Mouse (Mus musculus) stomach, postnatal 0 days (tissue): ENCODE data around the gene Ifnlr1. TPM values are rescaled to one million over a fixed set of nuclear protein-coding genes. Genes with fewer than 3 reads are reported as not detected.

Source experiments
- ATAC-seq: fragments of 200-750 bp; cut with Nextera tagmentation; 2 replicates; pipeline ENCODE4 v1.8.0; 2017; ENCODE audit not compliant: low FRiP score, low TSS enrichment
- DNase-seq: peaks from one replicate; pipeline ENCODE4 v3.0.0-alpha.2; 2016; ENCODE audit warnings: low spot score
- H3K27ac ChIP-seq: fragments of 300-500 bp; sonication (generic); replicated peaks from 2 replicates; pipeline ENCODE4 v1.5.1; 2014; ENCODE audit warnings: mild to moderate bottlenecking, control low read depth
- H3K27me3 ChIP-seq: fragments of 300-500 bp; sonication (generic); 2 replicates; pipeline ENCODE4 v1.6.1; 2014; ENCODE audit warnings: low read length; ENCODE audit not compliant: control insufficient read depth, insufficient read depth
- H3K36me3 ChIP-seq: fragments of 300-500 bp; sonication (generic); 2 replicates; pipeline ENCODE4 v1.6.1; 2014; ENCODE audit warnings: low read length, mixed read lengths; ENCODE audit not compliant: control insufficient read depth, insufficient read depth
- H3K4me1 ChIP-seq: fragments of 300-500 bp; sonication (generic); replicated peaks from 2 replicates; pipeline ENCODE4 v1.6.1; 2014; ENCODE audit warnings: antibody characterized with exemption; ENCODE audit not compliant: control insufficient read depth, insufficient read depth
- H3K4me2 ChIP-seq: fragments of 300-500 bp; sonication (generic); replicated peaks from 2 replicates; pipeline ENCODE4 v1.6.1; 2014; ENCODE audit warnings: low read depth, mild to moderate bottlenecking, control low read depth, moderate library complexity
- H3K4me3 ChIP-seq: fragments of 300-500 bp; sonication (generic); 2 replicates; pipeline ENCODE4 v1.5.1; 2014; ENCODE audit warnings: low read depth, low read length, control low read depth
- H3K9ac ChIP-seq: fragments of 300-500 bp; sonication (generic); 2 replicates; pipeline ENCODE4 v1.6.1; 2014; ENCODE audit warnings: mild to moderate bottlenecking, low read length, control low read depth, mixed read lengths
- H3K9me3 ChIP-seq: fragments of 300-500 bp; sonication (generic); 2 replicates; pipeline ENCODE4 v1.6.1; 2016; ENCODE audit warnings: low read length; ENCODE audit not compliant: control insufficient read depth
- CTCF ChIP-seq: IDR thresholded peaks from 2 replicates; pipeline ENCODE4 v1.5.1; 2016; ENCODE audit warnings: antibody characterized with exemption, low read depth, mild to moderate bottlenecking, moderate library complexity
- EP300 ChIP-seq: optimal IDR thresholded peaks from 2 replicates; pipeline ENCODE3; 2016; ENCODE audit warnings: antibody characterized with exemption
- WGBS: fragments of 180-500 bp; shearing (Covaris S2); extraction: QIAGEN DNeasy Blood & Tissue Kit; methylation state at CpG from one replicate; pipeline ENCODE4 v1.1.7; 2014; 5-methylcytosine and 5-hydroxymethylcytosine counted together
- polyA plus RNA-seq: library from polyadenylated mRNA; unstranded; fragments of >200 nt; fragmentation: Nextera tagmentation; extraction: Ambion mirVana; gene quantifications from 2 replicates; pipeline ENCODE4 v1.2.1, GENCODE M21; 2015

The Ifnlr1 gene
- polyA plus RNA-seq, 1 experiment from 2014 or later, result 1.9 TPM

GRCm38 (mm10) chr4:135750896-135751295 lies 64.8 kb downstream of the Ifnlr1 start:
- Histone ChIP-seq H3K27me3 (no peaks in the 10 kb centered on the region), H3K4me1 (no peaks in the 10 kb centered on the region), H3K9me3 (no peaks in the 10 kb centered on the region), H3K9ac (no peak overlapping the region), H3K27ac (no peak overlapping the region), H3K36me3 (no peaks in the 10 kb centered on the region), H3K4me3 (no peak overlapping the region), H3K4me2 (no peak overlapping the region)
- 75% methylated on average over 8 of the region's 8 CpGs for WGBS
- DNase-seq (no peak), ATAC-seq (peak; percentile 8; the same call in 1 of the 2 replicates)
- peak; percentile 33 for TF ChIP-seq CTCF
- TF ChIP-seq EP300, result no peak

GRCm38 (mm10) chr4:135752106-135752778 lies 66.2 kb downstream of the Ifnlr1 start:
- H3K36me3 ChIP-seq, result no peaks in the 10 kb centered on the region
- H3K27ac ChIP-seq, result no peak overlapping the region
- ATAC-seq (no peak), DNase-seq (no peak)
- no peaks in the 10 kb centered on the region for H3K4me1 ChIP-seq
- 56% methylated on average over 7 of the region's 7 CpGs for WGBS
- TF ChIP-seq CTCF, result no peak
- TF ChIP-seq EP300, result no peak
- H3K4me2 ChIP-seq, result no peak overlapping the region
- H3K9me3 ChIP-seq, result no peaks in the 10 kb centered on the region
- no peak overlapping the region for H3K4me3 ChIP-seq
- no peak overlapping the region for H3K9ac ChIP-seq
- H3K27me3 ChIP-seq, result no peaks in the 10 kb centered on the region

- no peaks in the 10 kb centered on the region for H3K36me3 ChIP-seq
- no peak overlapping the region for H3K4me2 ChIP-seq
- no peak overlapping the region for H3K4me3 ChIP-seq
- H3K27ac ChIP-seq, result no peak overlapping the region
- TF ChIP-seq CTCF, result no peak
- TF ChIP-seq EP300, result no peak
- H3K4me1 ChIP-seq, result no peaks in the 10 kb centered on the region
- no peaks in the 10 kb centered on the region for H3K27me3 ChIP-seq
- WGBS, result 68% methylated on average over 8 of the region's 8 CpGs
- H3K9me3 ChIP-seq, result no peaks in the 10 kb centered on the region
- ATAC-seq, result peak; percentile 18; the same call in 1 of the 2 replicates
- H3K9ac ChIP-seq, result no peak overlapping the region
- no peak for DNase-seq
Measured at GRCm38 (mm10) chr4:135752779-135753164, 66.7 kb downstream of the Ifnlr1 start.

Other genes starting within 250 kb of the Ifnlr1 start
- 0.16 and 0.18 TPM in 2 replicates for gene Stpg1, start 191.5 kb upstream of the Ifnlr1 start, polyA plus RNA-seq
- 3.8 and 5.3 TPM in 2 replicates for gene Nipal3, start 191.2 kb upstream of the Ifnlr1 start, polyA plus RNA-seq
- gene Grhl3, start 112.7 kb upstream of the Ifnlr1 start, polyA plus RNA-seq, result 52.5 and 53.3 TPM in 2 replicates
- gene Il22ra1, start 41.9 kb downstream of the Ifnlr1 start, polyA plus RNA-seq, result 0.56 and 0.63 TPM in 2 replicates
- 0.46 and 0.59 TPM in 2 replicates for gene Myom3, start 73.4 kb downstream of the Ifnlr1 start, polyA plus RNA-seq
- gene Srsf10, start 169.5 kb downstream of the Ifnlr1 start, polyA plus RNA-seq, result 83.7 and 88.1 TPM in 2 replicates
- 101 TPM in 2 replicates for gene Pnrc2, start 187.6 kb downstream of the Ifnlr1 start, polyA plus RNA-seq
- 0.10 and 0.11 TPM in 2 replicates for gene Cnr2, start 209.1 kb downstream of the Ifnlr1 start, polyA plus RNA-seq
- gene Fuca1, start 234.4 kb downstream of the Ifnlr1 start, polyA plus RNA-seq, result 171 and 179 TPM in 2 replicates